Mouse (Mus musculus) limb, embryonic 11.5 days (tissue): ENCODE results near the gene Kcnab2. TPM values are rescaled to one million over a fixed set of nuclear protein-coding genes. Genes with fewer than 3 reads are reported as not detected.

Experiments used
- ATAC-seq: fragments of 200-750 bp; cut with Nextera tagmentation; 2 replicates; pipeline ENCODE4 v1.8.0; 2017; ENCODE audit warnings: low read depth; ENCODE audit not compliant: insufficient number of reproducible peaks, low FRiP score, low TSS enrichment
- DNase-seq: peaks from one replicate; pipeline ENCODE4 v3.0.0-alpha.2; 2015; ENCODE audit warnings: low spot score
- H3K27ac ChIP-seq: fragments of 300-500 bp; sonication (generic); replicated peaks from 2 replicates; pipeline ENCODE4 v1.5.1; 2014; ENCODE audit warnings: low read depth, mild to moderate bottlenecking, low read length
- H3K27me3 ChIP-seq: fragments of 300-500 bp; sonication (generic); 2 replicates; pipeline ENCODE4 v1.6.1; 2014; ENCODE audit warnings: mild to moderate bottlenecking, low read length, mixed read lengths; ENCODE audit not compliant: control insufficient read depth, insufficient read depth
- H3K36me3 ChIP-seq: fragments of 300-500 bp; sonication (generic); 2 replicates; pipeline ENCODE4 v1.6.1; 2014; ENCODE audit warnings: mild to moderate bottlenecking, low read length, moderate library complexity, mixed read lengths; ENCODE audit not compliant: control insufficient read depth, insufficient read depth
- H3K4me1 ChIP-seq: fragments of 300-500 bp; sonication (generic); 2 replicates; pipeline ENCODE4 v1.6.1; 2014; ENCODE audit warnings: low read length, mixed read lengths; ENCODE audit not compliant: control insufficient read depth, insufficient read depth
- H3K4me2 ChIP-seq: fragments of 300-500 bp; sonication (generic); 2 replicates; pipeline ENCODE4 v1.6.1; 2014; ENCODE audit warnings: low read depth, mild to moderate bottlenecking, moderate library complexity; ENCODE audit not compliant: severe bottlenecking
- H3K4me3 ChIP-seq: fragments of 300-500 bp; sonication (generic); 2 replicates; pipeline ENCODE4 v1.5.1; 2014; ENCODE audit warnings: low read depth, low read length
- H3K9ac ChIP-seq: fragments of 300-500 bp; sonication (generic); 2 replicates; pipeline ENCODE4 v1.6.1; 2014; ENCODE audit warnings: mild to moderate bottlenecking, low read length
- H3K9me3 ChIP-seq: fragments of 300-500 bp; sonication (generic); 2 replicates; pipeline ENCODE4 v1.6.1; 2016; ENCODE audit warnings: low read length; ENCODE audit not compliant: control insufficient read depth
- WGBS: fragments of 180-500 bp; shearing (Covaris S2); extraction: QIAGEN DNeasy Blood & Tissue Kit; methylation state at CpG from one replicate; pipeline ENCODE4 v1.1.7; 2014; 5-methylcytosine and 5-hydroxymethylcytosine counted together
- polyA plus RNA-seq: library from polyadenylated mRNA; unstranded; fragments of >200 nt; fragmentation: Nextera tagmentation; extraction: Ambion mirVana; gene quantifications from 2 replicates; pipeline ENCODE4 v1.2.1, GENCODE M21; 2014

The Kcnab2 gene
- polyA plus RNA-seq, 1 experiment from 2014 or later, result 3.7 TPM

GRCm38 (mm10) chr4:152488046-152488445 is 10.4 kb upstream of the Kcnab2 start:
- Histone ChIP-seq H3K27me3 (no peaks in the 10 kb centered on the region), H3K4me2 (no peak overlapping the region), H3K9me3 (no peaks in the 10 kb centered on the region), H3K36me3 (no peaks in the 10 kb centered on the region), H3K4me1 (no peaks in the 10 kb centered on the region), H3K4me3 (no peak overlapping the region), H3K27ac (no peak overlapping the region), H3K9ac (no peak overlapping the region)
- 83% methylated on average over 10 of the region's 10 CpGs for WGBS
- DNase-seq (no peak), ATAC-seq (no peak)

DNA sequence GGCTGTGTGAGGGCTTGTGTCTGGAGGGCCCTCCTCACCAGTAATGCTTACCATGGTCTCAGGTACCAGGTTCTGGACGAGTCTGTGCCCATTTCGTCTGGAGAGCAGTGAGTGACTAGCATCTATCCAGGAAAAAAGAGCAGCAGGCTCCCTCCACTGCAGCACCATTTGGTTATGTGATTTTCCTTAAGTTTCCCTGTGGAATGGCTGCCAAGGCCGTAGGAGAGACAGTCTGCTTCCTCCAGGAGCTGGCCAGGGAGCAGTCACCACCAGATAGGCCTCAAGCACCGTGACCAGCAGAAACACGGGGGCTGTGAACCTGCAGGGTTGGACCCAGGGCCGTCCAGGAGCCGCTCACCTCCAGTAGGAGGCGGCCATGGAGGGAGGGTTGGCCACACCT is 2.8 kb upstream of the Kcnab2 start:
- 57% methylated on average over 8 of the region's 8 CpGs for WGBS
- ATAC-seq, result no peak
- Histone ChIP-seq H3K4me1 (peaks cover 7% of the 10 kb centered on the region; the same call in 1 of the 2 replicates), H3K4me2 (no peak overlapping the region), H3K36me3 (no peaks in the 10 kb centered on the region), H3K27me3 (peaks cover 13% of the 10 kb centered on the region), H3K9ac (no peak overlapping the region), H3K9me3 (no peaks in the 10 kb centered on the region), H3K4me3 (no peak overlapping the region), H3K27ac (no peak overlapping the region)
- DNase-seq, result no peak

- 2% methylated on average over 13 of the region's 13 CpGs for WGBS
- Histone ChIP-seq H3K9me3 (no peaks in the 10 kb centered on the region), H3K27me3 (peaks cover 13% of the 10 kb centered on the region), H3K4me1 (peaks cover 7% of the 10 kb centered on the region; the same call in 1 of the 2 replicates), H3K27ac (no peak overlapping the region), H3K4me2 (peak overlapping the region; percentile 83), H3K9ac (peak overlapping the region; percentile 74), H3K4me3 (peak overlapping the region; percentile 73), H3K36me3 (no peaks in the 10 kb centered on the region)
- no peak; the same call in 1 of the 2 replicates for ATAC-seq
- DNase-seq, result no peak
These were observed 525 bp upstream of the Kcnab2 start for GRCm38 (mm10) chr4:152478224-152478567.

DNA sequence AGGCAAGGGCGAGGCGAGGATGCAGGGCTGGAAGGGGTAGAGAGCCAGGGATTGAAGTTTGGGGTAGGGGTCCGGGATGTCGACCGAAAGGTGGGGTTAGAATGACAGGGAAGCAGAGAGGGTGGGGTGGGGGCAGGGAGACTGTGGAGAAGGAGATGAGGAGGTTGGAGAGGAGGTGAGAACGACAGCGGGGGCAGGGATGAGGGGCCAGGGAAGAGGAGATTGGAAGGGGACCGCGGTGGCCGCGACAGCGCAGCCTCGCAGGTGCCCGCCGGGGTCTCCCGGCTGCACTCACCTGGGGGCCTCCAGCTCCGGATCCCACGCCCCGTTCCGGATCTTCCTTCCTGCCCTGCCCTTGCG is 585 bp downstream of the Kcnab2 start:
- H3K9me3 ChIP-seq, result peaks cover under 1% of the 10 kb centered on the region; the same call in 1 of the 2 replicates
- no peak for DNase-seq
- H3K27ac ChIP-seq, result no peak overlapping the region

GRCm38 (mm10) chr4:152476427-152477023 is 1.1 kb downstream of the Kcnab2 start, which contains the start of gene Nphp4:
Nphp4 (plus strand) TSS chr4:152476706.
- Histone ChIP-seq H3K9me3 (peaks cover 2% of the 10 kb centered on the region; the same call in 1 of the 2 replicates), H3K4me2 (peak within 1 kb of the TSS; percentile 83), H3K27me3 (peaks cover 13% of the 10 kb centered on the region), H3K9ac (peak within 1 kb of the TSS; percentile 40; the same call in 1 of the 2 replicates), H3K4me1 (peaks cover 7% of the 10 kb centered on the region; the same call in 1 of the 2 replicates), H3K27ac (no peak within 1 kb of the TSS), H3K36me3 (no peaks in the 10 kb centered on the region), H3K4me3 (peak within 1 kb of the TSS; percentile 73)
- DNase-seq (peak; percentile 28), ATAC-seq (no peak)
- 4% methylated on average over 18 of the region's 18 CpGs for WGBS

More for the DNA sequence above, 585 bp downstream of the Kcnab2 start:
- peak overlapping the region; percentile 73 for H3K4me3 ChIP-seq
- peak overlapping the region; percentile 83 for H3K4me2 ChIP-seq
- H3K36me3 ChIP-seq, result no peaks in the 10 kb centered on the region
- peak; percentile 8; the same call in 1 of the 2 replicates for ATAC-seq
- WGBS, result under 1% methylated on average over 21 of the region's 21 CpGs
- peaks cover 13% of the 10 kb centered on the region for H3K27me3 ChIP-seq
- peak overlapping the region; percentile 40; the same call in 1 of the 2 replicates for H3K9ac ChIP-seq
- H3K4me1 ChIP-seq, result peaks cover 7% of the 10 kb centered on the region; the same call in 1 of the 2 replicates

- WGBS, result 78% methylated on average over 7 of the region's 7 CpGs
- Histone ChIP-seq H3K9ac (no peak overlapping the region), H3K9me3 (peaks cover 2% of the 10 kb centered on the region; the same call in 1 of the 2 replicates), H3K4me2 (0 out of 2 replicates have a peak overlapping the region, but pooled peaks have one; percentile 83), H3K27me3 (peaks cover 13% of the 10 kb centered on the region), H3K36me3 (no peaks in the 10 kb centered on the region), H3K4me3 (no peak overlapping the region), H3K4me1 (peaks cover 7% of the 10 kb centered on the region; the same call in 1 of the 2 replicates), H3K27ac (no peak overlapping the region)
- DNase-seq (no peak), ATAC-seq (no peak)
These were observed 1.7 kb downstream of the Kcnab2 start for GRCm38 (mm10) chr4:152475941-152476340.

DNA sequence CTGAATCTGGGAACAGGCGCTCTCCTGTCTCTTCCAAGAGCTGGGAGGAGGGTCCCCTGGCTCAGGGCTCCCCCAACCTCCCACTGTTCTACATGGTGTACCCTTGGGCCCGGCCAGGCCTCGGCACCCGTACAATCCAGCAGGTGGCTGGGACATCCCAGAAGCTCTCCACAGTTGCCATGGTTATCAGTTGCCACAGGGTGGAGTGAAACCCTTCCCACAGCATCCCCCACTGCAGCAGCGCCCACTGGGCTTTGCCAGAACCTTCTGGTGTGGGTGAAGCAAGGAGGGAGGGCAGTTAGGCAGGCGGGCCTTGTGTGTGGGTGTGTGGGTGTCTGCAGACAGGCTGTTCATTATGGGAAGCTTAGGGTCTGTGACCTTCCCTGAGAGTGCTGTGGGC is 9.7 kb downstream of the Kcnab2 start:
- no peak overlapping the region for H3K9ac ChIP-seq
- H3K27ac ChIP-seq, result no peak overlapping the region
- no peak for ATAC-seq
- no peaks in the 10 kb centered on the region for H3K4me1 ChIP-seq
- no peak overlapping the region for H3K4me2 ChIP-seq
- H3K36me3 ChIP-seq, result peaks cover 2% of the 10 kb centered on the region; the same call in 1 of the 2 replicates
- WGBS, result 83% methylated on average over 6 of the region's 6 CpGs
- DNase-seq, result no peak
- no peaks in the 10 kb centered on the region for H3K27me3 ChIP-seq
- H3K4me3 ChIP-seq, result no peak overlapping the region
- H3K9me3 ChIP-seq, result peaks cover 2% of the 10 kb centered on the region; the same call in 1 of the 2 replicates

DNA sequence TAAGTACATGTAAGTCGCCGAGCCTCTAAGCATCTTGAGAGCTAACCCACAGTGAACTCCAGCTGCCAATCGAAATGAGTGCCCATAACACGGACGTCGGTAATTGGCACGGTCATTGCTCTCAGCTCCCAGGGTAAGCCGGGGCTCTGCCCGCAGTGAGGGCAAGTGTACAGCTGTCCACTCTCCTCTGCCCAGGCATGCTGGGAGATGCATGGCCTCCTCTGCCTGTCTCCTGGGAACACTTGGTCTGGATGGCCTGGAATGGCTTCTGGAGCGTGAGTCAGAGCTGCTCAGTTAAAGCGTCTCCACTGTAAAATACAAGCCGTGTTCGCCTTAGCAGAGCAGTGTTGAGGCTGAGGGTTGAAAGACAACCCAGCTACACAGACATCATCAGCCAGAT is 11.1 kb downstream of the Kcnab2 start:
- H3K9me3 ChIP-seq, result no peaks in the 10 kb centered on the region
- DNase-seq (no peak), ATAC-seq (no peak)
- no peak overlapping the region for H3K27ac ChIP-seq
- H3K4me2 ChIP-seq, result no peak overlapping the region
- peaks cover 2% of the 10 kb centered on the region; the same call in 1 of the 2 replicates for H3K36me3 ChIP-seq
- no peaks in the 10 kb centered on the region for H3K27me3 ChIP-seq
- no peaks in the 10 kb centered on the region for H3K4me1 ChIP-seq
- WGBS, result 85% methylated on average over 13 of the region's 13 CpGs
- no peak overlapping the region for H3K4me3 ChIP-seq
- H3K9ac ChIP-seq, result no peak overlapping the region
